Mouse (Mus musculus): ENCODE measurements around the gene Gm42688.

The Gm42688 gene

GRCm38 (mm10) chr6:83086121-83087035 lies 15.0 kb upstream of the Gm42688 start, which contains the start of gene Lbx2:
Gene Lbx2 (plus strand): TSS chr6:83086367.
- no peak for DNase-seq

GRCm38 (mm10) chr6:83087205-83087925 lies 14.1 kb upstream of the Gm42688 start:
- DNase-seq, result no peak

- DNase-seq, result no peak
Observed at GRCm38 (mm10) chr6:83087926-83088260, 13.5 kb upstream of the Gm42688 start.

- DNase-seq, result no peak
Observed at GRCm38 (mm10) chr6:83092416-83093127, 8.8 kb upstream of the Gm42688 start.

GRCm38 (mm10) chr6:83095968-83096367 lies 5.4 kb upstream of the Gm42688 start:
- DNase-seq, result no peak

GRCm38 (mm10) chr6:83098411-83098810 lies 3.0 kb upstream of the Gm42688 start:
- no peak for DNase-seq

GRCm38 (mm10) chr6:83101688-83102556 lies 505 bp downstream of the Gm42688 start:
- DNase-seq, result peak; percentile 54

- DNase-seq, result no peak
Observed at GRCm38 (mm10) chr6:83103130-83103650, 1.8 kb downstream of the Gm42688 start.

- no peak for DNase-seq
Observed at GRCm38 (mm10) chr6:83104158-83104557, 2.7 kb downstream of the Gm42688 start.

GRCm38 (mm10) chr6:83107566-83108400 lies 6.4 kb downstream of the Gm42688 start:
- DNase-seq, result peak; percentile 66

GRCm38 (mm10) chr6:83108762-83109668 lies 7.6 kb downstream of the Gm42688 start, which contains the start of gene Mrpl53:
Gene Mrpl53 (plus strand): TSS chr6:83109040.
- DNase-seq, result peak; percentile 76

- DNase-seq, result no peak
Observed at GRCm38 (mm10) chr6:83111510-83112136, 10.2 kb downstream of the Gm42688 start.

GRCm38 (mm10) chr6:83115011-83115671 lies 13.7 kb downstream of the Gm42688 start, which contains the start of gene Mogs:
Gene Mogs (plus strand): TSS chr6:83115496.
- DNase-seq, result peak; percentile 88

GRCm38 (mm10) chr6:83115682-83116372 lies 14.4 kb downstream of the Gm42688 start:
- DNase-seq, result no peak

GRCm38 (mm10) chr6:83116373-83117164 lies 15.2 kb downstream of the Gm42688 start:
- no peak for DNase-seq

- DNase-seq, result no peak
Observed at GRCm38 (mm10) chr6:83117165-83117438, 15.7 kb downstream of the Gm42688 start.

GRCm38 (mm10) chr6:83117616-83118015 lies 16.2 kb downstream of the Gm42688 start:
- no peak for DNase-seq

Measured in cerebellum, adult 11 months (tissue).